Mouse (Mus musculus): ENCODE measurements at regions not wholly inside any gene's neighbourhood (a gene's known extent, or its start where the extent isn't known, plus 50 kb on each side); places are given as distances from the start of the nearest gene placed in this dataset.

DNA sequence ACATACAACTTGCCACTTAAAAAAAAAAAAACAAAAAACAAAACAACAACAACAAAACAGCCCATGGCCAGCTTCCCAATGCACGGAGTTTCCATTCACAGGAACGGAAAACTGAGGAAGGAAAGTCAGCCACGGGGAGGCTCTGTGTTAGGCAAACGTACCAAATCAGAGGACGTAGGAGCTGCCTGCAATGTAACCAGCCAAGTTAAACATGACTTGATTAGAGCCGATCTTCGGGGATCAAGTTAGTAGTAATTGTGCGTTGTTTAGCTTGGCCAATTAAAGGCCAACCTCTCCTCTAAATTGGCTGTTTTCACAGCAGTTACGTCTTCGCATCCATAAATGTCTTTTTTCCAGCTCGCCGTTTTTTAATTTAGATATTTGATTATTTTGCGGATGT lies 190.7 kb downstream of the Cd83 start:
- no peak for DNase-seq

DNA sequence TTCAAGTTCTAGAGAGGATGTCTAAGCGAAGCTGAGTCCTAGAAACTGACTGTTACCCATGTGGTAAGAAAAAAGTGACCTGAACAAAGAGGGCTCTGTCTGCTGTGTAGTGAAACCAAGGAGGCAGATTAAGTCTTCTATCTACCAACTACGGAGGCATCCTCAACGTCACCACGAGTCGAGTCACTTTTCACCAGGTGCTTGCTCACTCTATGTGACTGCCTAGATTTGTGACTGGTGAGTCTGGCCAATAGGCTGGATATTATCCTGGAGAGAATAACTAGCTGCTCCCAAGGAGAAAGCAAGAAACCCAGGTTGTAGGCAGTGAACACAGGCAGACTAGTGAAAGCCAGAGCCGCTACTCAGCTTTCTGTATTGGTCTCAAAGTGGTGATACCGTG lies 191.2 kb downstream of the Cd83 start:
- no peak for DNase-seq

DNA sequence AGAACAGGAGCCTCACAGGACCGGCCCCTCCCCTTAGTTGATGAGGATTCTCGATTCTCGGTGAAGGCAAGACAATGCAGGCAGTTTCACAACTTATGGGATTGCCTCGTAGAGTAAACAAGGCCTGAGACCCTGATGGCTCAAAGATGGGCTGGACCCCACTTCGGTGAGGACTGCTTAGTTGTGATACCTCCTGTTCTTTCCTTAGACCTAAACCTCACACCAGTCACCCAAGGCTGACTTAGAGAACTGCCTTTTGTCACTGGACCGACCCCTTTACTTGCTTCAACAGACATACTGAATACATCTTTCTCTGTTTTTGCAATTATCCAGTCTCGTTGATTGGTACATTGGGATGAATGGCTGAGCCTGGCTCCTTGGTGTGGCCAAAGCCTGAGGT lies 192.1 kb downstream of the Cd83 start:
- DNase-seq: no peak

- no peak for DNase-seq
Measured at GRCm38 (mm10) chr13:43987338-43987737, 202.8 kb downstream of the Cd83 start.

DNA sequence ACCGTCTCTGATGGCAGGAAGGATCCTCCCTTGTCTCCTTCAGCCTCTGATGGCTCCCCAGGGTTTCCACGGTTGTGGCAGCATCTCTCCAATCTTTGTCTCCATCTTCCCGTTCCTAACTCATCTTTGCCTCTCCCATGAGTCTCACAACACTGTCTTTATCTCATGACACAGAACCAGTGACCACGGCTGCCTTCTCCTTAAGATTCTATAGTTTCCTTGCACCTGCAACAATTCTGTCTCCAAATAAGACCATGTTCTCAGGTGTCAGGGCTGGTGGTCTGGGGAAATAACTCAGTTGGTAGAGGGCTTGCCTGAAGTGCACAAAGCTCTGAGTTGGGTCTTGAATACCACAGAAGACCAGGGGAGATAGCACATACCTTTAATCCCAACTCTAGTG lies 203.8 kb downstream of the Cd83 start:
- DNase-seq: no peak

GRCm38 (mm10) chr13:43990281-43991101 lies 205.9 kb downstream of the Cd83 start:
- peak; percentile 19 for DNase-seq

DNA sequence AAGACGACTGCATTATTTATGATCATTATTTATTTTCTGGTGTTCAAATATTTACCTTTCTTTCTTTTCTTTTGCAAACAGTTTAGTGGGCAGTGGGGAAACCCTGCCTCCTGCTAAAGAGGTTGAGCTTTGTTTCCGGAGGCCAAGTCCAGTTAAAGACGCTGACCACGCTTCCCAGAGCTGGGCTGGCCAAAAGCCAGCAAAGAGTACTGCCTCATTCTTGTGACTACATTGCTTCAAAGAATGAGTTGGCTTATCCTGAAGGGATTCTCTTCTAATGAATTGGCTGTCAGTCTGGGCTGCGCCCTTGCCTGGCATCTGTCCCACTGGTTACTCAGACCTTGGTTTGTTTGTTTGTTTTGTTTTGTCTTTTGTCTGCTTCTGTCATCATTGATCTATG lies 207.2 kb downstream of the Cd83 start:
- DNase-seq: peak; percentile 90

DNA sequence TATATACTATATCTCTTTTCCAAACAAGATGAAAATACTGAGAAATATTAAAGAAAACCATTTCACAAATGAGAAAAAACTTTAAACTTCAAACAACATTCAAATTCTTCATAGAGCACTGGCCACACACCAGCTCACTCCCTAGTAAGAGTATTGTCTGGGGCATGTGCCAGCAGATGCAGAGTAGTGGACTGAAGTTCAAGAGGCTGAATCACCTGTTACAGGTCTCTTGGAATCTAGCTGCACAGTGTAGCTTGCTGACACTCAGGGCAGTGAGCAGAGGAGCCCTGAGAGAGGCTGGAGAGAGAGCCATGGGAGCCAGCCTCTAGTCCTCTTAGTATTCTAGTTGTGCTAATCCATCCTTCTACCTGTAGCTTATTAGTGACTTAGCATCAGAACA lies 208.4 kb downstream of the Cd83 start:
- DNase-seq: peak; percentile 13

- DNase-seq: no peak
Measured at GRCm38 (mm10) chr13:43994361-43994760, 209.8 kb downstream of the Cd83 start.

- peak; percentile 62 for DNase-seq
Measured at GRCm38 (mm10) chr13:43995623-43996022, 211.0 kb downstream of the Cd83 start.

DNA sequence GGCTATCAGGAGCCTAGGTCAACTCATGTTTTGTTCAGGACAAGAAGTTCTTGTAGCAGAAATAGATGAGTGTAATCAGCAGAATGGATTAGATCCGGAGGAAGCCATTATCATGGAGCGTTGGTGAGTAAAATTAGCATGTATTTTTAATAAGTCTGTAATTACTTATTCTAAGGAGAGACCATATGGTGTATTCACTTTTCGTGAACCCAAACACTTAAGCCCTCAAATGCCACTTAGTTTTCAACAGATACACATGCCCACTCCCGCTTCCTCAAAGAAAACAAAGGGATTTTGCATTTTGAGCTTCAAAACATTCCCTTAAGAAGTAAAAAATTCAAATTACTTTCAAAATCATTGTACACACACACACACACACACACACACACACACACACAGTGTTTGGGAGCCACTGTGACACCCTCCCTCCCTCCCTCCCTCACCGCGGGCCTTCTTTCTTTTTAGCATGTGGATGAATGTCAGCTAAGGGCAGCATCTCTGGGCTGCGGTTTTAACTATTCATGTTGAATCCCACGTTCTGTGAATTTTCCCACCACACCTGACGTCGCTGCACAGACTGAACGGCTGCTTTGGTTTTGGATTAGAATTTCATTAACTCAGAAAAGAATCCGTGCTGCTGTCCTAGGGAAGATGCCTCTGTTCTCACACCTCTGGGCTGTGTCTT lies 217.4 kb downstream of the Cd83 start:
- no peak for DNase-seq

DNA sequence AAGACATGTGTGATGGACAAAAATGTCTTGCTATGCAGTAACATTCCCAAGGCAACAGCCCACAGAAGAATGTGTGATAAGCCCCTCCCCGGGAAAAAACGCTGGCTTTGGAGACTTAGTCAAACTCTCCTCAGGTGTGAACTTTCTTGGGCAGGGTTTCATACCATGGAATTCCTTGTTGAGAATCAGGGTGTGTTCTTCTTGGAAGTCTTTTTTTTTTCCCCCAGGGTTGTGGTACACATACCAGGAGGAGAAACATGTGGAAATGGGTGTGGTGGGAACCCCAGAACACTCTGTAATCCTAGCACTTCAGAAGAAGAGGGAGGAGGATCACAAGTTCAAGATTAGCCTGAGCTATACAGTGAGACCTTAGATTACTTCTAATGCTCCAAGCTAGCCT lies 228.3 kb downstream of the Cd83 start:
- DNase-seq: no peak

DNA sequence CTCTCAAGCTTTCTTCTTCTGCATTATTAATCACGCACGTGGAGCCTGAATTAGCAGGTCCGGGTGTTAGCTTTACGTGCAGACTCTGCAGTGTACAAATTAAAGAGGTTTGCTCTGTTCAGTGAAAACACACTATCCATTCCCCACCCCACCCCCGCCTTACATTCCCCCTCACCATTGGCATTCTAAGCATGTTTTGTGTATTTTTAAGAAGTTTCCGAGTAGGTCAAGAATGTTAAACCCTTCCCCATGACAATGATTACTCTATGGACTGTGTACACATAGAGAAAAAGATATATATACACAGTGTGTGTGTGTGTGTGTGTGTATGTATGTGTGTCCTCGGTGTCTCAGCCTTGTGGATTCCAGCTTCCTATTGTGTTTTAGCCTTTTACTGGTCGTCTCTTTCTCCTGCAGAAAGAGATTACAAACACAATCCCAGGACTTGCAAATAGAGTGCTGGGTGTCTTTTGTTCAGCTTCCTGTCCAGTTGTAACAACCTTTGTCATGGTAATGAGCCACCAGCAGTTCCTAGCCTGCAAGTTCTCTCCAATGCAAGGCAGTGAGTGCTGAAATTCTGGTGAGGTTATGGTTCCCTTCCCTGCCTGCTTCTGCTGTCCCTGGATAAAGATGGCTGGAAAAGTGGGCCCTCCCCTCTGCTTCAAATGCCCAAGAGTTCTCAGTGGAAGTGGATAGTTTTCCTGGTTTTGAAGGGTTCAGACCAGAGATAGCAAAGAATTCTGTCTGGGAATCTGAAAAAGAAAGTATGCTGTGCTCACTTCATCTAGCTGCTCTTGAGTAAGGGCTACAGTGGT lies 234.1 kb downstream of the Cd83 start:
- no peak for DNase-seq

- no peak for DNase-seq
Measured at GRCm38 (mm10) chr13:44019304-44019583, 234.7 kb downstream of the Cd83 start.

DNA sequence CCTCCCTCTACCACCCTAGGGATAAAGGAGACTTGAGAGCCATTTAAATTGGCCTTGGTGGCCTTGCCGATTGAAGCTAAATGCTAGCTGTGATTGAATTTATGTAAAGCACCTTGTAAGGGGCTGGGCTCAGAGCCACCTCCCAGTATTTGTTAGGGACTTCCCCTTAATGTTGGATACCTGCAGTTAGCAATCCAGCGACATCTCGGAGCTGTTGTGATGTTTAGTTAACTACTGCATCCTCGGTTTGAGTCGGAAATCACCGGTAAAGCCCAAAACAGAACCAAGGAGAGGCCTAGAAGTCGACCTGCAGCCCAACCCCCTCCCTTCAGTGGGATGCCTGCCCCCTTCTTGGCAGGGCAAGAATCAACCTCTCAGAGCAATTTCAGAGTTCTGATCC lies 236.3 kb downstream of the Cd83 start:
- DNase-seq: no peak

GRCm38 (mm10) chr13:44022106-44022505 lies 237.5 kb downstream of the Cd83 start:
- DNase-seq: no peak

GRCm38 (mm10) chr13:44024612-44025011 lies 240.0 kb downstream of the Cd83 start:
- peak; percentile 71 for DNase-seq

- DNase-seq: peak; percentile 55
Measured at GRCm38 (mm10) chr13:44026321-44027255, 242.0 kb downstream of the Cd83 start.

GRCm38 (mm10) chr13:44028081-44028480 lies 243.5 kb downstream of the Cd83 start:
- DNase-seq: no peak

DNA sequence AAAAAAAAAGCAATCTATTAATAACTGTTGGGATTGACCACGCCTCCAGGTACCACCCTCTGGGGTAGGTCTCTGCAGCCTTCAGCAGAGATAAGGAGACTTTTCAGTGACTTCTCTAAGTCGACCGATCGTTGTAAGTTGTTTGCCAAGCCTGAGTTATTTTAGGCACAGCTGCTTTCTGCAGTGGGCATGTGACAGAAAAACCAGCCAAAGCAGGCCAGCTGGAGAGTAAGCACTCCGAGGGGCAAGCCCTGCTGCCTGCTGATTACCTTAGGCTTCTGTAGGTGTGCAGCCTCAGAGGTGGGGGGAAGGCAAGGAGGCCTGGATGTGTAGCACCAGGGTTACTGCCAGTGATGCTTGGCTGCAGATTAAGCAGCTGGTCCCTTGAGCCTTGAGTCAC lies 246.0 kb downstream of the Cd83 start:
- DNase-seq: no peak

DNA sequence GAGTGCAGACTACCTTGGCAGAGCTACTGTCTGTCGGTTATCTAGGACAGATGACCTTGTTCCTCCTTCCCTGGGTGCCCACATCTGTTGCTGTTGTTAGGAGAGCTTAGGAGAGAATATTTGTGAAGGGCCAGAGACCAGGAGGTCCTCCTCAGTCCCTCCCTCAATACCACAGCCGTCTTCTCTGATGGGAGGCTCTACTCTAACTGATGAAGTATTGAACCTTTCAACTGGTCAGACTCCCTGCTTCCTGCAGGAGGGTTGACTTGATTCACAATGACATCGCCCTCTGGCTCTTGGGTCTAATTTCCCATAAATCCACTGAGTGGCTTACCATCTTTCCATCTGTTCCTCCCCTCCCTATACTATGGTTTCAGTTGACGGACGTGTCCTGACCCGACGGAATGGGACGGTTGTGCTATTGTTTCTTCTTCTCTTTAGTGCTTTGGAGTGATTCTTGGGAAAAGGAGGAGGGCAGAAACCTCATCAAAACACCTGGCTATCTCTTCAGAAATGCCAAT lies 253.3 kb downstream of the Cd83 start:
- no peak for DNase-seq

DNA sequence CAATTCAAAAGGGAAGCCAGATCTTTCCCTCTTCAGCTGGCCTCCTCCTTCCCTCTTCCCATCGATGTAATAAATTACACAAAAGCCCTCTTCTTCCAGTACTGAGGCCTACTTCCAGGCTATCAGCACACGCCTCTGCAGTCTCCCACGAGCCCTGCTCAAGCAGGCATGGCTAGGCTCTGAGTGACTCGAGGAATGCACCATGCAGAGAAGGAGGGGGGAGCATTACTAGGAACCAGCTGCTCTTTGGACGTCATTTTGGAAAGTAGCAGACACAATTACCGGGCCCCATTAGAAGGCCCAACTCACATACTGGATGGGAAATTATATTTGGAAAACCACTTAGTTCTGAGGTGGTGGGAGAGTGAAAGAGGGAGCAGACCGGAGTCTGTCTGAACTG lies 253.7 kb downstream of the Cd83 start:
- DNase-seq: peak; percentile 42

All from kidney, postnatal 10 days (tissue).